Mouse (Mus musculus): ENCODE data around the gene Cilp2.

DNA sequence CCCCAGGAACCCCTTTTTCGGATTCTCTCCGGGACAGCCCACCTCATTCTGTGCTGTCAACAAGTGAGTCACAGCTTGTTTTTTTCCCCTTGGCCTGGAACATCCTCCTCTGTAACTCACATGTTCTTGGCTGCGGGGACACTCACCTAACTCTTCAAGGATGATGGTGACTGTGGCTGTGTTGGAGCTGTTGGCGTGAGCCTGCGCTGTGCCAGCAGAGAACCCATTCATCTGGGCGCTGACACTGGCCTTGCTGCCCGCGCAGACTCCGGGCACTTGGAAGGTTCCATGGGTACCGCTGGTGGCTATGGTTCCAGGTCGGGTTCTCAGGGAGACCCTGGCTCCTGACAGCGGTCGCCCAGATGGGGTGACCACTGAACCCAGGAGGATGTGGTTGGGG is 3.3 kb downstream of the Cilp2 start:
- TF ChIP-seq POLR2A (IDR thresholded peaks at IDR 0.05; ENCODE audit: low read depth, low read length), result no peak
- no peak for TF ChIP-seq CTCF (conservative IDR thresholded peaks at IDR 0.05; ENCODE audit: insufficient read depth, insufficient read length, low read depth, low read length)
